Mouse (Mus musculus) embryonic fibroblast, embryonic 13.5 days (primary cell): ENCODE measurements around the gene Pikfyve.

Experiments used
- CTCF ChIP-seq: IDR thresholded peaks from 2 replicates; pipeline ENCODE4 v1.5.1; 2011; ENCODE audit warnings: mild to moderate bottlenecking, control low read depth, low read length, moderate library complexity, borderline replicate concordance; ENCODE audit not compliant: insufficient read depth
- POLR2A ChIP-seq: IDR thresholded peaks from 2 replicates; pipeline ENCODE4 v1.6.1; 2011; ENCODE audit warnings: low read depth, mild to moderate bottlenecking, control low read depth, low read length, moderate library complexity

GRCm38 (mm10) chr1:65176171-65176570 lies 10.3 kb upstream of the Pikfyve start:
- TF ChIP-seq CTCF: no peak
- no peak for TF ChIP-seq POLR2A
